Mouse (Mus musculus): ENCODE results near the gene Itih5.
A peak's percentile ranks its signal among the peaks of the same experiment; 100 is the strongest.

Itih5 gene

GRCm38 (mm10) chr2:10258312-10258711 lies 104.9 kb downstream of the Itih5 start:
- no peak for DNase-seq (ENCODE audit: extremely low spot score, low read depth, low spot score)

- DNase-seq (ENCODE audit: extremely low spot score, low read depth, low spot score): no peak
Observed at GRCm38 (mm10) chr2:10260109-10260508, 106.7 kb downstream of the Itih5 start.

GRCm38 (mm10) chr2:10261337-10261736 lies 108.0 kb downstream of the Itih5 start:
- no peak for DNase-seq (ENCODE audit: extremely low spot score, low read depth, low spot score)

GRCm38 (mm10) chr2:10262722-10263121 lies 109.4 kb downstream of the Itih5 start:
- no peak for DNase-seq (ENCODE audit: extremely low spot score, low read depth, low spot score)

GRCm38 (mm10) chr2:10263909-10264489 lies 110.6 kb downstream of the Itih5 start:
- no peak for DNase-seq (ENCODE audit: extremely low spot score, low read depth, low spot score)

- no peak for DNase-seq (ENCODE audit: extremely low spot score, low read depth, low spot score)
Observed at GRCm38 (mm10) chr2:10265881-10266280, 112.5 kb downstream of the Itih5 start.

GRCm38 (mm10) chr2:10272604-10273115 lies 119.3 kb downstream of the Itih5 start:
- no peak for DNase-seq (ENCODE audit: extremely low spot score, low read depth, low spot score)

- DNase-seq (ENCODE audit: extremely low spot score, low read depth, low spot score): no peak
Observed at GRCm38 (mm10) chr2:10273541-10274050, 120.2 kb downstream of the Itih5 start.

GRCm38 (mm10) chr2:10276194-10276593 lies 122.8 kb downstream of the Itih5 start:
- no peak for DNase-seq (ENCODE audit: extremely low spot score, low read depth, low spot score)

- DNase-seq (ENCODE audit: extremely low spot score, low read depth, low spot score): no peak
Observed at GRCm38 (mm10) chr2:10283686-10284085, 130.3 kb downstream of the Itih5 start.

GRCm38 (mm10) chr2:10284636-10285270 lies 131.4 kb downstream of the Itih5 start:
- no peak for DNase-seq (ENCODE audit: extremely low spot score, low read depth, low spot score)

GRCm38 (mm10) chr2:10285975-10286374 lies 132.6 kb downstream of the Itih5 start:
- DNase-seq (ENCODE audit: extremely low spot score, low read depth, low spot score): no peak

- DNase-seq (ENCODE audit: extremely low spot score, low read depth, low spot score): peak; percentile 79
Observed at GRCm38 (mm10) chr2:10288142-10288831, 134.9 kb downstream of the Itih5 start.

- DNase-seq (ENCODE audit: extremely low spot score, low read depth, low spot score): no peak
Observed at GRCm38 (mm10) chr2:10288881-10289280, 135.5 kb downstream of the Itih5 start.

- DNase-seq (ENCODE audit: extremely low spot score, low read depth, low spot score): no peak
Observed at GRCm38 (mm10) chr2:10290115-10290514, 136.7 kb downstream of the Itih5 start.

- DNase-seq (ENCODE audit: extremely low spot score, low read depth, low spot score): no peak
Observed at GRCm38 (mm10) chr2:10293556-10294206, 140.3 kb downstream of the Itih5 start.

- DNase-seq (ENCODE audit: extremely low spot score, low read depth, low spot score): no peak
Observed at GRCm38 (mm10) chr2:10295908-10296307, 142.5 kb downstream of the Itih5 start.

GRCm38 (mm10) chr2:10300244-10300643 lies 146.9 kb downstream of the Itih5 start:
- DNase-seq (ENCODE audit: extremely low spot score, low read depth, low spot score): no peak

- no peak for DNase-seq (ENCODE audit: extremely low spot score, low read depth, low spot score)
Observed at GRCm38 (mm10) chr2:10300771-10301170, 147.4 kb downstream of the Itih5 start.

- DNase-seq (ENCODE audit: extremely low spot score, low read depth, low spot score): no peak
Observed at GRCm38 (mm10) chr2:10301391-10301790, 148.0 kb downstream of the Itih5 start.

- DNase-seq (ENCODE audit: extremely low spot score, low read depth, low spot score): no peak
Observed at GRCm38 (mm10) chr2:10301997-10302396, 148.6 kb downstream of the Itih5 start.

Data from hindlimb bud, embryonic 11.5 days (tissue).